Mouse (Mus musculus): Measurements from ENCODE around the gene Six2. TPM values are rescaled to one million over a fixed set of nuclear protein-coding genes. Genes with fewer than 3 reads are reported as not detected.

The Six2 gene
- polyA plus RNA-seq, 1 experiment from 2014 or later = 24.5 TPM

DNA sequence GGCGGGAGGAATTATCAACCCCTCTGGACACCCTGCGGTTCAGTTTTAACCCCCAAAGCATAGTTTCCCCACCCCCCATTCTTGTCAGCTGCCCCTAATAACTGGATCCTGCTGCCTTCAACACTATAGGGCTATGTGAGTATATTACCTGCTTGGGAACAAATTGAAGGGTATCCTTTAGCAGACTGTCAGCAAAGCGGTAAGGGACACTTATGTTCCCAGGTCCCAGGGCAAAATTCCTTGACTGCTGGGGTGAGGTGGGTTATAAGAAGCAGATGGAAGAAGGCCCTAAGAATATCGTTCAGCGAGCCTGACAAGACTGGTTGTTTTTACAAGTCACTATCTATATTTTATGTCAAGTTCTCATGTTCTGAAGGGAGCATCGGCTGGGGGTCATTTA lies 6.3 kb downstream of the Six2 start:
- no peak for ATAC-seq (ENCODE audit: low FRiP score, low TSS enrichment)
- peak overlapping the region; percentile 41; the same call in 1 of the 2 replicates for H3K4me2 ChIP-seq (replicated peaks; ENCODE audit: low read depth, low read length)
- no peak overlapping the region for H3K27ac ChIP-seq (ENCODE audit: low read depth, low read length)
- no peak overlapping the region for H3K9ac ChIP-seq (ENCODE audit: low read depth, low read length)
- no peak overlapping the region for H3K4me3 ChIP-seq (ENCODE audit: low read length)
- no peaks in the 10 kb centered on the region; the same call in 1 of the 2 replicates for H3K36me3 ChIP-seq (ENCODE audit: control insufficient read depth, insufficient read depth, low read length)
- H3K4me1 ChIP-seq (ENCODE audit: control insufficient read depth, insufficient read depth, low read length) = peaks cover 14% of the 10 kb centered on the region
- H3K27me3 ChIP-seq (ENCODE audit: control insufficient read depth, insufficient read depth, low read length) = peaks cover 63% of the 10 kb centered on the region
- H3K9me3 ChIP-seq (ENCODE audit: control insufficient read depth, low read length) = no peaks in the 10 kb centered on the region
- 12% methylated on average over 6 of the region's 6 CpGs for WGBS

DNA sequence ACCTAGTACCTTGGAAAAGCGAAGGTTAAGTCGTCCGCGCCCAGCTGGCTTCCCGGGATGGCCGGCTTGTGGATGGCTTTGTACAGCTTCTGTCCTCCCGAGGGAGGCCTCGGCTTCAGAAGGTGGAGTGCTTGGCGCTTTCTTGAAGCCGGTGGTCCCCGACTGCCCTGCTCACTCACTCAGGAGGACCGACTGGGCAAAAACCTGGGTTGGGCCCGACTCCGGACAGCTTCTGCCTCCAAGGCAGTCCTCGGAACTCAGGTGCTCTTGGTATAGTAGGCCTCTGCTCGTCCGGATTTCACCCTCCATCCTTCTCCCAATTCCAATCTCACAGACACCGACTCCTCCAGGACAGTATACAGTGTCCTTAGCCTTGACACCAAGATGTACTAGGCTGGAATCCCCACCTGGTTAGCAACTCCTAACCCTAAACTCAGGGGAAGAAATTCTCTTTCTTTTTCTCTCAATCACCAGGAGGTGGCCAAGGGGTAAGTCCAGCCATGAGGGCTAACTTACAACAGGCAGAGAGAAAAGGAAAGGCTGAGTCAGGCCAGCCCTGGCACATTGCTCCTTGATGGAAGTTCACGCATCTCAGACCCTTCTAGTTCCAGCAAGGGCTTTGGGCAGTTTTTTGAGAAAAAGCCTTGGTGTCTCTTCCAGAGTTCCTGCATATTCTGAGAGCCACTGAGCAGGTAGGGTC lies 7.1 kb downstream of the Six2 start:
- Histone ChIP-seq H3K36me3 (ENCODE audit: control insufficient read depth, insufficient read depth, low read length) (no peaks in the 10 kb centered on the region; the same call in 1 of the 2 replicates), H3K9ac (ENCODE audit: low read depth, low read length) (peak overlapping the region; percentile 31; the same call in 1 of the 2 replicates), H3K4me3 (ENCODE audit: low read length) (peak overlapping the region; percentile 26; the same call in 1 of the 2 replicates), H3K9me3 (ENCODE audit: control insufficient read depth, low read length) (no peaks in the 10 kb centered on the region), H3K4me2 (replicated peaks; ENCODE audit: low read depth, low read length) (peak overlapping the region; percentile 41; the same call in 1 of the 2 replicates), H3K4me1 (ENCODE audit: control insufficient read depth, insufficient read depth, low read length) (peaks cover 14% of the 10 kb centered on the region), H3K27me3 (ENCODE audit: control insufficient read depth, insufficient read depth, low read length) (peaks cover 60% of the 10 kb centered on the region), H3K27ac (ENCODE audit: low read depth, low read length) (no peak overlapping the region)
- WGBS = 2% methylated on average over 19 of the region's 19 CpGs
- 0 out of 2 replicates have a peak, but pooled peaks have one; percentile 2 for ATAC-seq (ENCODE audit: low FRiP score, low TSS enrichment)

- ATAC-seq (ENCODE audit: low FRiP score, low TSS enrichment) = 0 out of 2 replicates have a peak, but pooled peaks have one; percentile 22
- H3K27me3 ChIP-seq (ENCODE audit: control insufficient read depth, insufficient read depth, low read length) = peaks cover 53% of the 10 kb centered on the region
- peak overlapping the region; percentile 41 for H3K4me2 ChIP-seq (replicated peaks; ENCODE audit: low read depth, low read length)
- peaks cover 14% of the 10 kb centered on the region for H3K4me1 ChIP-seq (ENCODE audit: control insufficient read depth, insufficient read depth, low read length)
- no peaks in the 10 kb centered on the region for H3K9me3 ChIP-seq (ENCODE audit: control insufficient read depth, low read length)
- no peak overlapping the region for H3K27ac ChIP-seq (ENCODE audit: low read depth, low read length)
- H3K9ac ChIP-seq (ENCODE audit: low read depth, low read length) = peak overlapping the region; percentile 31; the same call in 1 of the 2 replicates
- no peaks in the 10 kb centered on the region; the same call in 1 of the 2 replicates for H3K36me3 ChIP-seq (ENCODE audit: control insufficient read depth, insufficient read depth, low read length)
- peak overlapping the region; percentile 26 for H3K4me3 ChIP-seq (ENCODE audit: low read length)
- 5% methylated on average over 21 of the region's 21 CpGs for WGBS
Measured at GRCm38 (mm10) chr17:85680116-85680850, 7.8 kb downstream of the Six2 start.

DNA sequence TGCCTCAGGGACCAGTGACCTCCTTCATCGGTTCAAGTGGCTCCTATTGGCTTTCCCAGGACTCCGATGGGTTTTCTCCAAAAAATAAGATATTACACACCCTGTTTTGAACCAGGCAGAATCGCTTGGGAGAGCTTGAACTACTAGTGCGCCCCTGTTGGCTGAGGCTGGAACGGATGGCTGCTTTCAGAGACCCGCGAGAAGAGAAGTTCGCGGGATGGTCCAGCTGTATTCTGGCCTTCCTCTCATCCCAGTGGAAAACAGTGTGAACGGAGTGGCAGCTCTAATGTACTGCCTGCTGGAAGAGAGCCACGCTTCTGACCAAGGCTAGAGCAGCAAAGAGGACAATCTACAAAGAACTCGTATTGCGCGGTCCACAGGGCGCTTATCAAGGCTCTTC lies 8.4 kb downstream of the Six2 start:
- H3K4me2 ChIP-seq (replicated peaks; ENCODE audit: low read depth, low read length) = peak overlapping the region; percentile 41
- H3K27me3 ChIP-seq (ENCODE audit: control insufficient read depth, insufficient read depth, low read length) = peaks cover 48% of the 10 kb centered on the region
- peaks cover 14% of the 10 kb centered on the region for H3K4me1 ChIP-seq (ENCODE audit: control insufficient read depth, insufficient read depth, low read length)
- H3K9me3 ChIP-seq (ENCODE audit: control insufficient read depth, low read length) = no peaks in the 10 kb centered on the region
- H3K27ac ChIP-seq (ENCODE audit: low read depth, low read length) = no peak overlapping the region
- no peaks in the 10 kb centered on the region for H3K36me3 ChIP-seq (ENCODE audit: control insufficient read depth, insufficient read depth, low read length)
- 0 out of 2 replicates have a peak, but pooled peaks have one; percentile 6 for ATAC-seq (ENCODE audit: low FRiP score, low TSS enrichment)
- peak overlapping the region; percentile 31; the same call in 1 of the 2 replicates for H3K9ac ChIP-seq (ENCODE audit: low read depth, low read length)
- WGBS = 4% methylated on average over 15 of the region's 15 CpGs
- peak overlapping the region; percentile 26 for H3K4me3 ChIP-seq (ENCODE audit: low read length)

DNA sequence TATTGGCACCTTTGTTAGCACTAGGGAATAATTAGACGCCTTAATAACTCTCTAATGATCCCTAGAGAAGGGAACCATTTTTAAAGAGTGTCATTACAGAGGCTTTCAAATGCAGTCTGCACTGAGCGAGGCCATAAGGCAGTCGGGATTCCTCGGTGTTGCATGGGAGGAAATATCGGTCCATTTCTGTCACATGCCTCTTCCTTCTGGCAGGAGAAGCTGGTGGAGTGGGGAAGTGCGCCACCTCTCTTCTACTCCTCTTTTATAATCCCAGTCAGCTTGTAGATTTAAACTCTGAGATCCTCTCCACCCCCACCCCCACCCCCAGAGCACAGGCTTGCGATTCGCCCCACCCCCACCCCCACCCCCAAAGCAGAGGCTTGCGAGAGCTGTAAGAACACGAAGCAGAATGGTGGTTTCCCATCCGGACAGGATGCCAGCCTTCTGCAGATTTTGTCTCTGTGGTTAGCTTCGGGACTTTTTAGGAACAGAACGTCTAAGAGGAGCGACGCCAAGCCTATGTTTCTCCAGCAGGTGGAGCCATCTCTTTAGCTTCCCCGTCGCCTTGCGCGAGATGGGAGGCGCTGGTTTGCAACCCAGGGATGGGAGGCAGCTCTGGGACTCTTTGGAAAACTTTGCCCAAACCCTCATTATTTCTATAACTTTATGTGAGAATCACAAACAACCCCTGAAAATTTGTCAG lies 23.3 kb downstream of the Six2 start:
- peaks cover 12% of the 10 kb centered on the region; the same call in 1 of the 2 replicates for H3K27me3 ChIP-seq (ENCODE audit: control insufficient read depth, insufficient read depth, low read length)
- peak; percentile 86 for ATAC-seq (ENCODE audit: low FRiP score, low TSS enrichment)
- no peaks in the 10 kb centered on the region for H3K36me3 ChIP-seq (ENCODE audit: control insufficient read depth, insufficient read depth, low read length)
- 2% methylated on average over 20 of the region's 20 CpGs for WGBS
- H3K9me3 ChIP-seq (ENCODE audit: control insufficient read depth, low read length) = no peaks in the 10 kb centered on the region
- no peak overlapping the region for H3K27ac ChIP-seq (ENCODE audit: low read depth, low read length)
- peak overlapping the region; percentile 25 for H3K4me3 ChIP-seq (ENCODE audit: low read length)
- H3K4me1 ChIP-seq (ENCODE audit: control insufficient read depth, insufficient read depth, low read length) = no peaks in the 10 kb centered on the region
- no peak overlapping the region for H3K9ac ChIP-seq (ENCODE audit: low read depth, low read length)
- peak overlapping the region; percentile 40 for H3K4me2 ChIP-seq (replicated peaks; ENCODE audit: low read depth, low read length)

DNA sequence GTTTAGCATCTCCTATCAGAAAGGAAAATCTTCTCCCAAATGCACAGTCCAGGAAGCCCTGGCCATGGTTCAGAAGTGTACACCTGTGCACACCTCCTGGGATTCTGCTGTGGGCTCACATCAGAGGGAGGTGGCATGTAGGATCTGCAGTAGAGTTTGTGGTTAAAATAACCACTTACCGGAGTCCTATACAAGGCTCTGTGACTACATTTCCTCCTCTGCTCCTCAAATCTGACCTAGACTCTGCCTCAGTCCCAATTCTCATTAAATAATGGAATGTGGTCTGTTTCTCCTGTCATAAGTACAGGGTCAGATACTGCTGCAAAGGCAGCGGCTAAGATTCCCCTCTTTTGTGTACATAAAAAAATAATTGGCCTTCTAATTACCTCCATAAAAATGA lies 23.9 kb downstream of the Six2 start:
- Histone ChIP-seq H3K4me2 (replicated peaks; ENCODE audit: low read depth, low read length) (peak overlapping the region; percentile 40), H3K36me3 (ENCODE audit: control insufficient read depth, insufficient read depth, low read length) (no peaks in the 10 kb centered on the region), H3K9me3 (ENCODE audit: control insufficient read depth, low read length) (no peaks in the 10 kb centered on the region), H3K27me3 (ENCODE audit: control insufficient read depth, insufficient read depth, low read length) (peaks cover 12% of the 10 kb centered on the region; the same call in 1 of the 2 replicates), H3K4me1 (ENCODE audit: control insufficient read depth, insufficient read depth, low read length) (no peaks in the 10 kb centered on the region), H3K27ac (ENCODE audit: low read depth, low read length) (no peak overlapping the region), H3K9ac (ENCODE audit: low read depth, low read length) (no peak overlapping the region), H3K4me3 (ENCODE audit: low read length) (no peak overlapping the region)
- no peak for ATAC-seq (ENCODE audit: low FRiP score, low TSS enrichment)
- WGBS = 43% methylated on average over 2 of the region's 2 CpGs

DNA sequence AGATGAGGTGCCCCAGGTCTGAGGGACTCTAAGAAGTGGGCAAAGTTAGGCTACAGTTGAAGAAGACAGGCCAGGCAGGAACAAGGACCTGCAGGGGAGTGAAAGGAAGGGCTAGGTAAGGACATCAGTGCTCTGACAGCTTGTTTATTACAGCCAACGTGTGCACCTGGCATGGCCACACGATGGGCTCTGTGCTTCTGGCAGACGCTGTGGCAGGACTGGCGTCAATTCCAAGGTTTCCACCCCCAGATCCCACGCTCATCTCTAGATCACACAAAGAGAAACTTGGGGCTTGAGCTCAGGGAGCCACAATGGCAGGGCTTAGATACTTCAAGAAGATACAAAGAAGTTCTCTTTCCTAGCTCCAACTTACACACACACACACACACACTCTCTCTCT lies 26.6 kb downstream of the Six2 start:
- Histone ChIP-seq H3K9ac (ENCODE audit: low read depth, low read length) (no peak overlapping the region), H3K27me3 (ENCODE audit: control insufficient read depth, insufficient read depth, low read length) (peaks cover 12% of the 10 kb centered on the region; the same call in 1 of the 2 replicates), H3K9me3 (ENCODE audit: control insufficient read depth, low read length) (no peaks in the 10 kb centered on the region), H3K27ac (ENCODE audit: low read depth, low read length) (no peak overlapping the region), H3K4me3 (ENCODE audit: low read length) (no peak overlapping the region), H3K4me2 (replicated peaks; ENCODE audit: low read depth, low read length) (no peak overlapping the region), H3K4me1 (ENCODE audit: control insufficient read depth, insufficient read depth, low read length) (no peaks in the 10 kb centered on the region), H3K36me3 (ENCODE audit: control insufficient read depth, insufficient read depth, low read length) (no peaks in the 10 kb centered on the region)
- no peak for ATAC-seq (ENCODE audit: low FRiP score, low TSS enrichment)
- 65% methylated on average over 5 of the region's 5 CpGs for WGBS

DNA sequence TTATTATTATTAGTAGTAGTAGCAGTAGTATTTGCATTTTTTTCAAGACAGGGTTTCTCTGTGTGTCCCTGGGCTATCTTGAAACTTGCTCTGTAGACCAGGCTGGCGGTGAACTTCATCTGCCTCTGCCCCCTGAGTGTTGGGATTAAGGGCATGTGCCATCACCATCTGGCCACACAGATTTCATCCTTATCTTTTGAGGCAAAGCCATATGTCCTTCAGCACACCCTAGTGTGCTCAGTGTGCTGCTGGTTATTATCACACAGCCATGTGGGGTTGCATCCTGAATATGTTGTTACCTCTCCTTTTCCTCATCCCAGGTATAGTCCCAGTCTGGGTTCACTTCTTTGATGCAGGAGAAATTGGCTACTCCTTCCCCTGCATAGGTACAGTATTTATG lies 28.1 kb downstream of the Six2 start:
- Histone ChIP-seq H3K9ac (ENCODE audit: low read depth, low read length) (no peak overlapping the region), H3K27me3 (ENCODE audit: control insufficient read depth, insufficient read depth, low read length) (0 out of 2 replicates have a peak, but pooled peaks cover 12% of the 10 kb centered on the region), H3K36me3 (ENCODE audit: control insufficient read depth, insufficient read depth, low read length) (no peaks in the 10 kb centered on the region), H3K9me3 (ENCODE audit: control insufficient read depth, low read length) (no peaks in the 10 kb centered on the region), H3K4me2 (replicated peaks; ENCODE audit: low read depth, low read length) (no peak overlapping the region), H3K27ac (ENCODE audit: low read depth, low read length) (no peak overlapping the region), H3K4me1 (ENCODE audit: control insufficient read depth, insufficient read depth, low read length) (no peaks in the 10 kb centered on the region), H3K4me3 (ENCODE audit: low read length) (no peak overlapping the region)
- WGBS = 90% methylated on average over 1 of the region's 1 CpGs
- ATAC-seq (ENCODE audit: low FRiP score, low TSS enrichment) = no peak

All from kidney, embryonic 14.5 days (tissue).